In the genomic region with DNA sequence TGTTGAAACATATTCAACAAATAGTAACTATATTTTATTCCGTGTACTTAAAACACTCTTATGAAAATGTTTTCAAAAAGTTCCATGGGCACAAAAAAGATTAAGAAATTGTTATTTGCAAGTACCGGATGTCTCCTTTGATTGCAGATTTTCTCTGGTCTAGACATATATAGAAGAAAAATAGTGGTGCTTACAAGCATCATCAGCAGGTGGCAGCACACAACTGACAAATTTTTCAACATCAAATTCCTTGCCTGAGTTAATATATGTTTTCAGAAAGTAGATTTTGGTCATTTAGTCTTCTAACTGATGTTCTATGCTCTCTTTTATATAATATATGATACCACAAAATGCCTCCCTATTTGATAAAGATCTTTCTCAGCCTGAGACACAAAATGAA, we compare ENCODE assay signal across 7 mouse cellular contexts. TPM values are rescaled to one million over a fixed set of nuclear protein-coding genes. Genes with fewer than 3 reads are reported as not detected.
DNase-seq lines count a peak whose midpoint lies in the region; ATAC-seq and TF ChIP-seq lines count a peak whose summit lies in the region.

No protein-coding gene starts in this region.

- H3K79me2 ChIP-seq in liver, adult 2 months (ENCODE audit: control insufficient read depth, insufficient read depth, low read length): no peaks in the 10 kb centered on the region

- TF ChIP-seq POLR2A in liver, adult 2 months (IDR thresholded peaks at IDR 0.05; ENCODE audit: extremely low read depth, insufficient read depth, low read length): no peak

- H3K4me1 ChIP-seq in liver, adult 2 months (ENCODE audit: control insufficient read depth, insufficient read depth, low read length): no peaks in the 10 kb centered on the region
- no peaks in the 10 kb centered on the region for H3K4me1 ChIP-seq in liver, embryonic 11.5 days (replicated peaks; ENCODE audit: control insufficient read depth, insufficient read depth, low read length)

- peak; percentile 49 for DNase-seq in liver, adult 2 months (ENCODE audit: extremely low read depth, low read depth, low spot score)
- no peak for DNase-seq in liver, embryonic 11.5 days (ENCODE audit: low spot score)
- DNase-seq in MN1 (ENCODE audit: low spot score): peak; percentile 5
- DNase-seq in c-Kit-positive CD71-positive TER-119-positive erythroid progenitor cells, embryonic 14.5 days (ENCODE audit: low spot score): peak; percentile 1
- peak; percentile 10 for DNase-seq in gastrocnemius, postnatal 10 days
- peak; percentile 64 to 73 for DNase-seq in left cerebral cortex, postnatal 25 days (ENCODE audit: low spot score in 2 of 2)
- peak; percentile 28 for DNase-seq in retina, postnatal 7 days (ENCODE audit: low read depth, low spot score)

- H3K4me2 ChIP-seq in liver, embryonic 11.5 days: no peak overlapping the region

- no peaks in the 10 kb centered on the region for H3K27me3 ChIP-seq in liver, adult 2 months (ENCODE audit: control insufficient read depth, insufficient read depth, low read length)
- no peaks in the 10 kb centered on the region for H3K27me3 ChIP-seq in liver, embryonic 11.5 days (replicated peaks; ENCODE audit: control insufficient read depth, insufficient read depth, low read length)

- 21% methylated on average over 2 of the region's 2 CpGs for WGBS in liver, adult 2 months
- WGBS in liver, embryonic 11.5 days: 33% methylated on average over 2 of the region's 2 CpGs

- TF ChIP-seq CTCF in liver, adult 2 months (IDR thresholded peaks at IDR 0.05; ENCODE audit: low read depth, low read length): peak; percentile 52

- no peak overlapping the region for H3K27ac ChIP-seq in liver, adult 2 months (replicated peaks; ENCODE audit: insufficient read depth, low read depth, low read length)
- no peak overlapping the region for H3K27ac ChIP-seq in liver, embryonic 11.5 days (ENCODE audit: low read depth, low read length)

- no peaks in the 10 kb centered on the region for H3K36me3 ChIP-seq in liver, adult 2 months (ENCODE audit: control insufficient read depth, insufficient read depth, low read length)
- H3K36me3 ChIP-seq in liver, embryonic 11.5 days (ENCODE audit: control insufficient read depth, insufficient read depth, low read length): no peaks in the 10 kb centered on the region

- intact Hi-C loops in left cerebral cortex, postnatal 25 days (cut with DNase I): loop anchor here (2.0 to 5.0 kb wide), 3 partner anchors 178 to 253 kb away; a partner anchor contains a TSS

- no peaks in the 10 kb centered on the region for H3K9me3 ChIP-seq in liver, embryonic 11.5 days (ENCODE audit: control insufficient read depth, low read length)

- ATAC-seq in liver, embryonic 11.5 days (replicated peaks; ENCODE audit: low FRiP score): no peak

- no peak overlapping the region for H3K9ac ChIP-seq in liver, adult 2 months (ENCODE audit: low read depth, low read length)
- H3K9ac ChIP-seq in liver, embryonic 11.5 days (ENCODE audit: low read depth, low read length): no peak overlapping the region

- no peak overlapping the region for H3K4me3 ChIP-seq in liver, adult 2 months (ENCODE audit: insufficient read depth, low read depth, low read length)
- no peak overlapping the region for H3K4me3 ChIP-seq in liver, embryonic 11.5 days (ENCODE audit: low read depth, low read length)

RNA-seq across cellular contexts. Expression of a gene that starts 41.0 kb away (rescaled TPM):
- total RNA-seq in liver, adult 2 months (2014; rRNA removed): 10.7 and 10.9 TPM in 2 replicates
- 2.9 and 3.3 TPM in 2 replicates for polyA plus RNA-seq in liver, adult 2 months (2012; rRNA removed)
- 8.3 and 8.8 TPM in 2 replicates for polyA plus RNA-seq in liver, embryonic 11.5 days (2014; fragmentation: Nextera tagmentation; extraction: Ambion mirVana)
- 10 to 100 TPM in 1 of 2 experiments, 1 to 10 TPM in 1; 9.8 to 10.9 TPM for total RNA-seq in gastrocnemius, postnatal 10 days (2021)
- 10 to 100 TPM; 12.2 to 12.7 TPM for total RNA-seq in left cerebral cortex, postnatal 25 days (2021)
